Mouse (Mus musculus) hindbrain, embryonic 11.5 days (tissue): Measurements from ENCODE around the gene Ccdc28a. TPM values are rescaled to one million over a fixed set of nuclear protein-coding genes. Genes with fewer than 3 reads are reported as not detected.

Experiments
- ATAC-seq: fragments of 200-750 bp; cut with Nextera tagmentation; 2 replicates; pipeline ENCODE4 v1.8.0; 2017; ENCODE audit warnings: mild to moderate bottlenecking, moderate TSS enrichment, moderate library complexity; ENCODE audit not compliant: low FRiP score
- DNase-seq: peaks from one replicate; pipeline ENCODE4 v3.0.0-alpha.2; 2015; ENCODE audit warnings: low spot score
- H3K27ac ChIP-seq: fragments of 300-500 bp; sonication (generic); 2 replicates; pipeline ENCODE4 v1.5.1; 2014; ENCODE audit warnings: mild to moderate bottlenecking, low read depth, low read length
- H3K27me3 ChIP-seq: fragments of 300-500 bp; sonication (generic); 2 replicates; pipeline ENCODE4 v1.6.1; 2014; ENCODE audit warnings: mild to moderate bottlenecking, low read length, moderate library complexity, mixed read lengths; ENCODE audit not compliant: control insufficient read depth, insufficient read depth
- H3K36me3 ChIP-seq: fragments of 300-500 bp; sonication (generic); 2 replicates; pipeline ENCODE4 v1.6.1; 2014; ENCODE audit warnings: mild to moderate bottlenecking, low read length, moderate library complexity, mixed read lengths; ENCODE audit not compliant: control insufficient read depth, insufficient read depth
- H3K4me1 ChIP-seq: fragments of 300-500 bp; sonication (generic); replicated peaks from 2 replicates; pipeline ENCODE4 v1.6.1; 2014; ENCODE audit warnings: low read length, mixed read lengths; ENCODE audit not compliant: control insufficient read depth, insufficient read depth
- H3K4me2 ChIP-seq: fragments of 300-500 bp; sonication (generic); replicated peaks from 2 replicates; pipeline ENCODE4 v1.6.1; 2014; ENCODE audit warnings: mild to moderate bottlenecking, low read depth, low read length
- H3K4me3 ChIP-seq: fragments of 300-500 bp; sonication (generic); 2 replicates; pipeline ENCODE4 v1.5.1; 2014; ENCODE audit warnings: low read depth, low read length
- H3K9ac ChIP-seq: fragments of 300-500 bp; sonication (generic); 2 replicates; pipeline ENCODE4 v1.6.1; 2014; ENCODE audit warnings: low read depth, low read length
- H3K9me3 ChIP-seq: fragments of 300-500 bp; sonication (generic); 2 replicates; pipeline ENCODE4 v1.6.1; 2016; ENCODE audit warnings: low read length; ENCODE audit not compliant: control insufficient read depth
- WGBS: fragments of 180-500 bp; shearing (Covaris S2); extraction: QIAGEN DNeasy Blood & Tissue Kit; methylation state at CpG from one replicate; pipeline ENCODE4 v1.1.7; 2014; 5-methylcytosine and 5-hydroxymethylcytosine counted together
- polyA plus RNA-seq: library from polyadenylated mRNA; unstranded; fragments of >200 nt; fragmentation: Nextera tagmentation; extraction: Ambion mirVana; gene quantifications from 2 replicates; pipeline ENCODE4 v1.2.1, GENCODE M21; 2014

Ccdc28a gene
- polyA plus RNA-seq, 1 experiment from 2014 or later, result 7.0 TPM

DNA sequence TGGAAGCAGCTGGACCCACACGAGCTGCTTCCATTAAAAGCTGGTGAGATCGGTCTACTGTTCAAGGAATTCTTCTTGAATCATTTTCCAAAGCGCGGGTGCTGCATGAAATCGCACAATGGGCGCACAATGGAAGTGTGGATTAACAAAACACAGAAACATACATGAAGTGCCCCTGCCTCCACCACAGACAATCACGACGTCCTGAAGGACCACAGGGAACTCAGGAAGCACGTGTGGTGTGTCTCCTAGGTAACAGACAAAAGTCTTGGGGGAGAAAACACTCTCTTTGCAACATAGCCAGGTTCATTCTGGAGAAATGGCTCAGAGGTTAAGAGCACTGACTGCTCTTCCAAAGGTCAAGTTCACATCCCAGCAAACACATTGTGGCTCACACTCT, 34.1 kb downstream of the Ccdc28a start:
- Histone ChIP-seq H3K4me2 (no peak overlapping the region), H3K27me3 (no peaks in the 10 kb centered on the region), H3K4me3 (no peak overlapping the region), H3K4me1 (no peaks in the 10 kb centered on the region), H3K36me3 (no peaks in the 10 kb centered on the region), H3K9me3 (no peaks in the 10 kb centered on the region), H3K9ac (no peak overlapping the region), H3K27ac (no peak overlapping the region)
- 60% methylated on average over 9 of the region's 9 CpGs for WGBS
- DNase-seq, result no peak
- ATAC-seq, result peak; percentile 29; the same call in 1 of the 2 replicates

DNA sequence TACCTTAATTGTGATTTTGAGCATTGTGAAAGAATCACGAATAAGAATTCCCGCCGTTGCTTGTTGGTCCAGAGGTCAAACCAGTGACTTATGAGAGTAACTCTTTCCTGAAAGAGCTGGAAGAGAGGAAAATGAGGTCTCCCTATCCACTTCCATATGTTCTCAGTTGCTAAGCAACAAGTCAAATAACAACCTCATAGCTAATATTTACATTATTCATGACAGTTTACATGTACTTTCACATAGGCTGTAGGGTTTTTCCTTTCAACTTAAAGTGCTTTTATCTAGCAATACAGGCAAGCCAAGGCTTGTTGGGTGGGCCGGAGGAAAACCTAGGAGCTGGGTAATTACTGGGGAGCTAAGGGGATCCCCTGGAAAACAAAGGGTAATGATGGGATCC, 34.9 kb downstream of the Ccdc28a start:
- Histone ChIP-seq H3K9ac (no peak overlapping the region), H3K27me3 (no peaks in the 10 kb centered on the region), H3K4me2 (no peak overlapping the region), H3K4me1 (no peaks in the 10 kb centered on the region), H3K9me3 (no peaks in the 10 kb centered on the region), H3K36me3 (no peaks in the 10 kb centered on the region), H3K27ac (no peak overlapping the region), H3K4me3 (no peak overlapping the region)
- DNase-seq (no peak), ATAC-seq (no peak)
- WGBS, result 79% methylated on average over 4 of the region's 4 CpGs

- ATAC-seq, result no peak
Measured at GRCm38 (mm10) chr10:18198286-18199015, 36.3 kb downstream of the Ccdc28a start.

DNA sequence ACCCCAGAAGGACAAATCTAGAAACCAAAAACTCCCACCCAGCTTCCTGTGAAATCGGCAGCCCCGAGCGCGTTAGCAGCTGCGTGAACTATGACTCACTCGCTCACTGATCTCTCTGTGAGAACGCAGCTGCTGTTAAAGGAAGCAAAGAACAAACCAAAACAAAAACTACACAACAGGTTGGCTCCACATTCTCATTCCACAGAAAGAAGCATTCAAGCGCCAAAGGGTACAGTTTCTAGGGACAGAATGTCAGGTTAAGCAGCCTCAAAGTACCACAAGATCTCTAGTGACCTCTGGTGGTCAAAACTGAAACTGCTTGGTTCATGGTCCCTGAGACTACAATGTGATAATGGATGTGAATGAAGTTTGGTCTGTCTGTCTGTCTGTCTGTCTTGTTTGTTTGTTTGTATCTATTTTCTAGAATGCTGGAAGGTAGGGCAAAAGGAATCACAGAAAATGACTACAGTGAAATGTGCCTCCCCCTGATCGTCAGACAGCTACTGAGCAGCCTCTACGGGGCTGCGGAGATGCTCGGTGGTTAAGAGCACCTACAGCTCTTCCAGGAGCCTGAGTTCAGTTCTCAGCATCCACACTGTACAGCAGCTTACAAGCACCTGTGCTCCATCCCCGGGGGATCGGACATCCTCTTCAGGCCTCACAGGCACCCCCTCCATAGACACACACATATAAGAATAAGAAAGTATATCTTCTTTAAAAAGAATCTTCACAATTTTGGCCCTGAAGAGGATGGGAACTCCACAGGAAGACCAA, 37.4 kb downstream of the Ccdc28a start:
- DNase-seq (peak; percentile 90), ATAC-seq (peak; percentile 39; the same call in 1 of the 2 replicates)
- Histone ChIP-seq H3K4me1 (no peaks in the 10 kb centered on the region), H3K9me3 (no peaks in the 10 kb centered on the region), H3K4me3 (no peak overlapping the region), H3K27ac (no peak overlapping the region), H3K4me2 (no peak overlapping the region), H3K36me3 (no peaks in the 10 kb centered on the region), H3K27me3 (no peaks in the 10 kb centered on the region), H3K9ac (no peak overlapping the region)
- WGBS, result 63% methylated on average over 14 of the region's 14 CpGs

More at GRCm38 (mm10) chr10:18198286-18199015, 36.3 kb downstream of the Ccdc28a start:
- H3K4me1 ChIP-seq, result no peaks in the 10 kb centered on the region
- DNase-seq, result no peak
- no peak overlapping the region for H3K4me2 ChIP-seq
- H3K36me3 ChIP-seq, result no peaks in the 10 kb centered on the region
- no peak overlapping the region for H3K27ac ChIP-seq
- no peak overlapping the region for H3K4me3 ChIP-seq
- H3K9me3 ChIP-seq, result no peaks in the 10 kb centered on the region
- 84% methylated on average over 5 of the region's 5 CpGs for WGBS
- no peak overlapping the region for H3K9ac ChIP-seq
- no peaks in the 10 kb centered on the region for H3K27me3 ChIP-seq

DNA sequence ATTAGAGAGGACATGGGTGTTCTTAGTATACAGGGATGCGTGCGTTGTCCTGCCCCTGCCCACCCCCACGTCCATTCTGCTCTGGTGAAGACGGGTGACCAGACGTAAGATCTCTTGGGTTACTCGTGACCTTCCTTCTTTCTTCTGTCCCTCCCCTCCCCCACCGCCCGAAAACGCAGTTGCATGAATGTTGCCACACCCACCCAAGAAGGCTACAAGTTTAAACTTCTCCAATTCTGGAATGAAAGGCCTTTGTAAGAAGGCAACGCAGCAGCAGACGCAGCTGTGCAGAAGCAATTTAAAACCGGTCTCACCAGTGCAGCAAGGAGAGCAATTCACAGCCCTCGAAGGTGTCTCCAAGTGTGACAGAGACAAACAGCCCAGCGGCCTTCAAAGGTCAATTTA, 40.1 kb downstream of the Ccdc28a start:
- 62% methylated on average over 14 of the region's 14 CpGs for WGBS
- Histone ChIP-seq H3K36me3 (no peaks in the 10 kb centered on the region), H3K4me2 (no peak overlapping the region), H3K9me3 (no peaks in the 10 kb centered on the region), H3K27me3 (no peaks in the 10 kb centered on the region), H3K27ac (no peak overlapping the region), H3K4me3 (no peak overlapping the region), H3K9ac (no peak overlapping the region), H3K4me1 (no peaks in the 10 kb centered on the region)
- ATAC-seq (no peak), DNase-seq (peak; percentile 7)

GRCm38 (mm10) chr10:18194156-18194555, 40.6 kb downstream of the Ccdc28a start:
- ATAC-seq (no peak), DNase-seq (no peak)
- no peaks in the 10 kb centered on the region for H3K9me3 ChIP-seq
- no peaks in the 10 kb centered on the region for H3K36me3 ChIP-seq
- H3K4me2 ChIP-seq, result no peak overlapping the region
- no peaks in the 10 kb centered on the region for H3K27me3 ChIP-seq
- no peak overlapping the region for H3K27ac ChIP-seq
- H3K4me3 ChIP-seq, result no peak overlapping the region
- no peak overlapping the region for H3K9ac ChIP-seq
- H3K4me1 ChIP-seq, result no peaks in the 10 kb centered on the region
- WGBS, result 80% methylated on average over 11 of the region's 11 CpGs

- 84% methylated on average over 11 of the region's 11 CpGs for WGBS
Measured at GRCm38 (mm10) chr10:18193221-18193620, 41.6 kb downstream of the Ccdc28a start.

GRCm38 (mm10) chr10:18191706-18192105, 43.1 kb downstream of the Ccdc28a start:
- Histone ChIP-seq H3K4me1 (no peaks in the 10 kb centered on the region), H3K4me3 (no peak overlapping the region), H3K9me3 (no peaks in the 10 kb centered on the region), H3K36me3 (no peaks in the 10 kb centered on the region), H3K27me3 (no peaks in the 10 kb centered on the region), H3K4me2 (no peak overlapping the region), H3K27ac (no peak overlapping the region), H3K9ac (no peak overlapping the region)
- ATAC-seq (no peak), DNase-seq (no peak)
- whole genome bisulfite sequencing, result 72% methylated on average over 8 of the region's 8 CpGs

More at GRCm38 (mm10) chr10:18193221-18193620, 41.6 kb downstream of the Ccdc28a start:
- ATAC-seq (no peak), DNase-seq (no peak)
- Histone ChIP-seq H3K36me3 (no peaks in the 10 kb centered on the region), H3K4me3 (no peak overlapping the region), H3K27me3 (no peaks in the 10 kb centered on the region), H3K4me2 (no peak overlapping the region), H3K4me1 (no peaks in the 10 kb centered on the region), H3K9ac (no peak overlapping the region), H3K9me3 (no peaks in the 10 kb centered on the region), H3K27ac (no peak overlapping the region)

DNA sequence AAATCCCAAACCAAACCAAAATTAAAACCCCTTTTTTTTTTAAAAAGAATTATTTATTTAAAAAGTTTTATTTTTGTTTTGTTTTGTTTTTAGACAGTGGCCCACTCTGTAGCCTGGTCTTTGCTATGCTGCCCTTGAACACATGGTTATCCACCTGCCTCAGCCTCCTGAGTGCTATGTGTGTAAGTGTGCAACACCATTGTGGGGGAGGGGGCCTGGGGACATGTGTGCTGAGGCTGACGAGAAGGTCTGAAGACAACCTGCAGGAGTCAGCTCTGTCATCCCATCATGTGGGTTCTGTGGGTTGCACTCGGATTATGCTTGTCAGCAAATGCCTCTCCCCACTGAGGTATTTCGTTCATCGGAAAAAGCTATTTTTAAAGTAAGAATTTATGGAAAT, 45.3 kb downstream of the Ccdc28a start:
- Histone ChIP-seq H3K4me2 (no peak overlapping the region), H3K27me3 (no peaks in the 10 kb centered on the region), H3K9me3 (no peaks in the 10 kb centered on the region), H3K27ac (no peak overlapping the region), H3K4me1 (no peaks in the 10 kb centered on the region), H3K36me3 (no peaks in the 10 kb centered on the region), H3K4me3 (no peak overlapping the region), H3K9ac (no peak overlapping the region)
- no peak for DNase-seq
- WGBS, result 84% methylated on average over 4 of the region's 4 CpGs
- no peak for ATAC-seq
